Mouse (Mus musculus): Measurements from ENCODE around the gene Dnase1l1.

Dnase1l1 gene

GRCm38 (mm10) chrX:74281732-74282394, at the start of gene Dnase1l1, which contains the start of gene Taz:
Gene Dnase1l1, minus strand, starts transcription at chrX:74282337.
Gene Taz, plus strand, starts transcription at chrX:74281912.
- in situ Hi-C loops (cut with MboI, MseI): no loop called here

GRCm38 (mm10) chrX:74330166-74330930, 48.2 kb upstream of the Dnase1l1 start:
- in situ Hi-C loops (cut with MboI, MseI): no loop called here

GRCm38 (mm10) chrX:74329215-74329671, 47.1 kb upstream of the Dnase1l1 start:
- in situ Hi-C loops (cut with MboI, MseI): no loop called here

GRCm38 (mm10) chrX:74328725-74329161, 46.6 kb upstream of the Dnase1l1 start, which contains the start of gene Plxna3:
Gene Plxna3, plus strand, starts transcription at chrX:74329066.
- in situ Hi-C loops (cut with MboI, MseI): no loop called here

GRCm38 (mm10) chrX:74312540-74313464, 30.7 kb upstream of the Dnase1l1 start, which contains the start of gene Fam50a:
Gene Fam50a, plus strand, starts transcription at chrX:74313033.
- in situ Hi-C loops (cut with MboI, MseI): no loop called here

GRCm38 (mm10) chrX:74304867-74305700, 22.9 kb upstream of the Dnase1l1 start, which contains the start of gene Gdi1:
Gene Gdi1, plus strand, starts transcription at chrX:74304998.
- in situ Hi-C loops (cut with MboI, MseI): no loop called here

- in situ Hi-C loops (cut with MboI, MseI): no loop called here
Measured at GRCm38 (mm10) chrX:74299721-74300120, 17.6 kb upstream of the Dnase1l1 start.

GRCm38 (mm10) chrX:74298348-74298747, 16.2 kb upstream of the Dnase1l1 start:
- in situ Hi-C loops (cut with MboI, MseI): no loop called here

- in situ Hi-C loops (cut with MboI, MseI): no loop called here
Measured at GRCm38 (mm10) chrX:74296538-74297448, 14.7 kb upstream of the Dnase1l1 start, which contains the start of gene Atp6ap1. Gene Atp6ap1, plus strand, starts transcription at chrX:74297097.

- in situ Hi-C loops (cut with MboI, MseI): no loop called here
Measured at GRCm38 (mm10) chrX:74293431-74293830, 11.3 kb upstream of the Dnase1l1 start.

GRCm38 (mm10) chrX:74283092-74283437, 928 bp upstream of the Dnase1l1 start:
- in situ Hi-C loops (cut with MboI, MseI): no loop called here

- in situ Hi-C loops (cut with MboI, MseI): no loop called here
Measured at GRCm38 (mm10) chrX:74282395-74283091, 406 bp upstream of the Dnase1l1 start.

- in situ Hi-C loops (cut with MboI, MseI): no loop called here
Measured at GRCm38 (mm10) chrX:74281041-74281731, 951 bp downstream of the Dnase1l1 start.

GRCm38 (mm10) chrX:74277916-74278315, 4.2 kb downstream of the Dnase1l1 start:
- in situ Hi-C loops (cut with MboI, MseI): no loop called here

- in situ Hi-C loops (cut with MboI, MseI): no loop called here
Measured at GRCm38 (mm10) chrX:74273422-74274322, 8.5 kb downstream of the Dnase1l1 start.

- in situ Hi-C loops (cut with MboI, MseI): no loop called here
Measured at GRCm38 (mm10) chrX:74270902-74271551, 11.1 kb downstream of the Dnase1l1 start.
